Mouse (Mus musculus): ENCODE results near the gene Rad51c.
"Not testable (repeated sequence)": the region's sequence is repeated elsewhere in the genome, so short reads cannot be mapped to it uniquely, and the experiment has no call there.

Rad51c gene

GRCm38 (mm10) chr11:87432447-87432846 is 27.7 kb upstream of the Rad51c start:
- no peak for DNase-seq (ENCODE audit: low spot score)

- DNase-seq (ENCODE audit: low spot score), result not testable (repeated sequence)
These were observed 27.1 kb upstream of the Rad51c start for GRCm38 (mm10) chr11:87431813-87432212.

GRCm38 (mm10) chr11:87430374-87430773 is 25.6 kb upstream of the Rad51c start:
- no peak for DNase-seq (ENCODE audit: low spot score)

GRCm38 (mm10) chr11:87429363-87429762 is 24.6 kb upstream of the Rad51c start:
- no peak for DNase-seq (ENCODE audit: low spot score)

GRCm38 (mm10) chr11:87428051-87428673 is 23.4 kb upstream of the Rad51c start:
- no peak for DNase-seq (ENCODE audit: low spot score)

- no peak for DNase-seq (ENCODE audit: low spot score)
These were observed 22.7 kb upstream of the Rad51c start for GRCm38 (mm10) chr11:87427273-87428050.

GRCm38 (mm10) chr11:87426450-87427250 is 21.9 kb upstream of the Rad51c start:
- peak; percentile 91 for DNase-seq (ENCODE audit: low spot score)

GRCm38 (mm10) chr11:87426121-87426449 is 21.3 kb upstream of the Rad51c start:
- no peak for DNase-seq (ENCODE audit: low spot score)

- DNase-seq (ENCODE audit: low spot score), result no peak
These were observed 19.0 kb upstream of the Rad51c start for GRCm38 (mm10) chr11:87423551-87424325.

GRCm38 (mm10) chr11:87422511-87423340 is 18.0 kb upstream of the Rad51c start:
- peak; percentile 93 for DNase-seq (ENCODE audit: low spot score)

- peak; percentile 51 for DNase-seq (ENCODE audit: low spot score)
These were observed 17.0 kb upstream of the Rad51c start for GRCm38 (mm10) chr11:87421760-87422201.

GRCm38 (mm10) chr11:87420861-87421260 is 16.1 kb upstream of the Rad51c start:
- DNase-seq (ENCODE audit: low spot score), result no peak

GRCm38 (mm10) chr11:87416120-87416519 is 11.4 kb upstream of the Rad51c start:
- no peak for DNase-seq (ENCODE audit: low spot score)

GRCm38 (mm10) chr11:87413412-87413811 is 8.7 kb upstream of the Rad51c start:
- DNase-seq (ENCODE audit: low spot score), result not testable (repeated sequence)

GRCm38 (mm10) chr11:87404111-87404853 is 472 bp downstream of the Rad51c start:
- DNase-seq (ENCODE audit: low spot score), result peak; percentile 96

GRCm38 (mm10) chr11:87398402-87398801 is 6.4 kb downstream of the Rad51c start:
- no peak for DNase-seq (ENCODE audit: low spot score)

GRCm38 (mm10) chr11:87393855-87394254 is 10.9 kb downstream of the Rad51c start:
- DNase-seq (ENCODE audit: low spot score), result peak; percentile 44

- DNase-seq (ENCODE audit: low spot score), result no peak
These were observed 19.1 kb downstream of the Rad51c start for GRCm38 (mm10) chr11:87385676-87386075.

- no peak for DNase-seq (ENCODE audit: low spot score)
These were observed 20.2 kb downstream of the Rad51c start for GRCm38 (mm10) chr11:87384551-87384950.

GRCm38 (mm10) chr11:87367865-87368580 is 36.7 kb downstream of the Rad51c start:
- DNase-seq (ENCODE audit: low spot score), result peak; percentile 82

Data from c-Kit-positive CD71-positive TER-119-positive erythroid progenitor cells, embryonic 14.5 days (primary cell).